10 mouse cellular contexts compared by ENCODE assay signal in the genomic region with DNA sequence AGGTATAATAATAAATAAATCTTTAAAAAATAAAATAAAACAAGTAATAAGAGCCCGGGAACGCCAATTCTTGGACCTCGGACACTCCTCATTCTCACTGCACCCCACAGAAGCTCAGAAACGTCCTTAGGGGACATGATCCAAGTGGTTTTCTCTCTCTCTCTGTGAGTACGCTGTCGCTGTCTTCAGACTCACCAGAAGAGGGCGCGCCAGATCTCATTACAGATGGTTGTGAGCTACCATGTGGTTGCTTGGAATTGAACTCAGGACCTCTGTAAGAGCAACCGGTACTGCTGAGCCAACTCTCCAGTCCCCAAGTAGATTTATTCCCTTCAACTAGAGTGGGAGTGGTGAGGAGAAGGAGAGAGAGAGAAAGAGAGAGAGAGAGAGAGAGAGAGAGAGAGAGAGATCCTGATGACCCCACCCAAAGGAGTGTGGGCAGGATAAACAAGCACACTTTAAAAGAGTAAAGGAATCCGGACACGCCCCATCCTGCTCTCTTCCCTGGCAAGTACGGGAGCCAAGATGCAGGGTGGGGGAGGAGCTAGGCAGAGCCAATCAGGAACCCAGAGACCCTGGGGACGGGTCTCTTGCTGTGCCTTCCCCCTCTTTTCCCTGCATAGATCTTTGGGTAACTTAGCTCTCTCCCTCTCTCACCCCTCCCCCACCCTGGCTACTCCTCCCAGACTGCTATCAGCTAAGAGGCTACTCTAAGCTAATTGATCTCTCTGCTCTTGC. TPM values are rescaled to one million over a fixed set of nuclear protein-coding genes. Genes with fewer than 3 reads are reported as not detected.
DNase-seq lines count a peak whose midpoint lies in the region; ATAC-seq lines count a peak whose summit lies in the region.
"Had no signal": no experiment of that assay in that cellular context is flagged by ENCODE, and none has a peak within 500 bp of the region (broad histone marks: within the 10 kb centered on the region; RNA-seq: fewer than 3 reads in every experiment).

No protein-coding gene starts in this region.

- H3K9me3 ChIP-seq in lung, embryonic 15.5 days, result no peaks in the 10 kb centered on the region

- ATAC-seq in lung, embryonic 15.5 days (ENCODE audit: borderline replicate concordance, extremely low read depth, low FRiP score, low TSS enrichment), result 0 out of 2 replicates have a peak, but pooled peaks have one; percentile 44

- WGBS in lung, embryonic 15.5 days, result 13% methylated on average over 13 of the region's 13 CpGs

- DNase-seq in layer of hippocampus, postnatal 10 days (ENCODE audit: low spot score in 2 of 2), result peak; percentile 47 to 59
- no peak for DNase-seq in layer of hippocampus, adult 9-10 months (ENCODE audit: low spot score)
- DNase-seq in MEL-GATA-1-ER (ENCODE audit: extremely low read depth, low read depth), result peak; percentile 56
- peak; percentile 71 for DNase-seq in embryo, embryonic 10 days (ENCODE audit: low spot score)
- DNase-seq in thymus, postnatal 25 days, result peak; percentile 53
- no peak for DNase-seq in gastrocnemius, adult 8-10 months (ENCODE audit: low spot score in 2 of 2)
- no peak for DNase-seq in heart, adult 9 months (ENCODE audit: low spot score in 2 of 2)

- H3K27ac ChIP-seq in lung, embryonic 15.5 days, result no peak overlapping the region

- no peak overlapping the region for H3K4me2 ChIP-seq in lung, embryonic 15.5 days

- H3K36me3 ChIP-seq in lung, embryonic 15.5 days, result no peaks in the 10 kb centered on the region

- H3K4me1 ChIP-seq in lung, embryonic 15.5 days, result peaks cover 13% of the 10 kb centered on the region

- peaks cover 11% of the 10 kb centered on the region for H3K27me3 ChIP-seq in lung, embryonic 15.5 days

- H3K9ac ChIP-seq in lung, embryonic 15.5 days, result no peak overlapping the region

- no peak overlapping the region for H3K4me3 ChIP-seq in lung, embryonic 15.5 days
- H3K4me3 ChIP-seq: erythroblast, embryonic 14.5 days; megakaryocyte, embryonic 14.5 days had no signal

RNA-seq across cellular contexts. Expression of gene Asic1, which starts 8.1 kb away (rescaled TPM):
- total RNA-seq in layer of hippocampus, postnatal 10 days (2021), result 10 to 100 TPM; 50.7 to 54.6 TPM
- 1.4 and 1.8 TPM in 2 replicates for polyA plus RNA-seq in lung, embryonic 15.5 days (2015; fragmentation: Nextera tagmentation; extraction: Ambion mirVana)
- not detected for total RNA-seq in gastrocnemius, adult 8-10 months (2022)
- polyA plus RNA-seq: erythroblast, embryonic 14.5 days had no signal

RNA-seq across cellular contexts. Expression of gene Smarcd1, which starts 23.7 kb away (rescaled TPM):
- total RNA-seq in layer of hippocampus, postnatal 10 days (2021), result 10 to 100 TPM; 89.4 to 94.3 TPM
- 41.1 and 50.7 TPM in 2 replicates for polyA plus RNA-seq in lung, embryonic 15.5 days (2015; fragmentation: Nextera tagmentation; extraction: Ambion mirVana)
- 1 to 10 TPM; 4.8 to 9.4 (median 7.2) TPM for total RNA-seq in gastrocnemius, adult 8-10 months (2022)

RNA-seq across cellular contexts. Expression of gene Racgap1, which starts 26.8 kb away (rescaled TPM):
- 10 to 100 TPM; 13.6 TPM for total RNA-seq in layer of hippocampus, postnatal 10 days (2021)
- polyA plus RNA-seq in lung, embryonic 15.5 days (2015; fragmentation: Nextera tagmentation; extraction: Ambion mirVana), result 174 and 186 TPM in 2 replicates
- 1 to 10 TPM in 2 of 4 experiments, under 1 TPM in 2; 0.31 to 2.4 (median 1.1) TPM for total RNA-seq in gastrocnemius, adult 8-10 months (2022)

RNA-seq across cellular contexts. Expression of gene Gm17349, which starts 27.1 kb away (rescaled TPM):
- 1 to 10 TPM; 1.5 to 2.2 TPM for total RNA-seq in layer of hippocampus, postnatal 10 days (2021)
- polyA plus RNA-seq in lung, embryonic 15.5 days (2015; fragmentation: Nextera tagmentation; extraction: Ambion mirVana), result not detected in 2 replicates
- 1 to 10 TPM in 1 of 4 experiments, not detected in 3; 1.3 TPM for total RNA-seq in gastrocnemius, adult 8-10 months (2022)

RNA-seq across cellular contexts. Expression of gene Gpd1, which starts 39.1 kb away (rescaled TPM):
- 10 to 100 TPM; 35.3 to 39.3 TPM for total RNA-seq in layer of hippocampus, postnatal 10 days (2021)
- polyA plus RNA-seq in lung, embryonic 15.5 days (2015; fragmentation: Nextera tagmentation; extraction: Ambion mirVana), result 0.82 and 1.1 TPM in 2 replicates
- 100 to 1,000 TPM; 446 to 550 (median 458) TPM for total RNA-seq in gastrocnemius, adult 8-10 months (2022)

Comparison
In these comparisons a context has a peak if more than half of its experiments do, and no peak if none do; other contexts are left out.
1. DNase-seq: peak in layer of hippocampus, postnatal 10 days (2 of 2), MEL-GATA-1-ER (single experiment), embryo, embryonic 10 days (single experiment) and thymus, postnatal 25 days (single experiment); none in layer of hippocampus, adult 9-10 months (single experiment), gastrocnemius, adult 8-10 months (0 of 2) and heart, adult 9 months (0 of 2).
2. RNA of gene Asic1, which starts 8.1 kb away (total RNA-seq): 50.7 to 54.6 TPM in layer of hippocampus, postnatal 10 days; not detected in gastrocnemius, adult 8-10 months; every median in the first group is over 10 times any median in the second.
3. RNA of gene Smarcd1, which starts 23.7 kb away (total RNA-seq): 89.4 to 94.3 TPM in layer of hippocampus, postnatal 10 days; 4.8 to 9.4 TPM in gastrocnemius, adult 8-10 months; every median in the first group is over 4 times any median in the second.
4. RNA of gene Racgap1, which starts 26.8 kb away (total RNA-seq): 13.6 TPM in layer of hippocampus, postnatal 10 days; 0.31 to 2.4 TPM in gastrocnemius, adult 8-10 months; every median in the first group is over 4 times any median in the second.